Mouse (Mus musculus): ENCODE results near the gene Rnf207.

Rnf207 gene

GRCm38 (mm10) chr4:152318517-152319234 is at the start of gene Rnf207:
TSS of gene Rnf207 (minus strand) at chr4:152318993.
- DNase-seq (ENCODE audit: low spot score) = peak; percentile 64

GRCm38 (mm10) chr4:152365228-152365627 is 46.4 kb upstream of the Rnf207 start:
- DNase-seq (ENCODE audit: low spot score) = no peak

- no peak for DNase-seq (ENCODE audit: low spot score)
Measured at GRCm38 (mm10) chr4:152362180-152362579, 43.4 kb upstream of the Rnf207 start.

GRCm38 (mm10) chr4:152360855-152361254 is 42.1 kb upstream of the Rnf207 start:
- DNase-seq (ENCODE audit: low spot score) = peak; percentile 21

- no peak for DNase-seq (ENCODE audit: low spot score)
Measured at GRCm38 (mm10) chr4:152359700-152360099, 40.9 kb upstream of the Rnf207 start.

- DNase-seq (ENCODE audit: low spot score) = no peak
Measured at GRCm38 (mm10) chr4:152355672-152356071, 36.9 kb upstream of the Rnf207 start.

- no peak for DNase-seq (ENCODE audit: low spot score)
Measured at GRCm38 (mm10) chr4:152353886-152354637, 35.3 kb upstream of the Rnf207 start.

- DNase-seq (ENCODE audit: low spot score) = no peak
Measured at GRCm38 (mm10) chr4:152351422-152352305, 32.9 kb upstream of the Rnf207 start.

GRCm38 (mm10) chr4:152350722-152351421 is 32.1 kb upstream of the Rnf207 start:
- no peak for DNase-seq (ENCODE audit: low spot score)

GRCm38 (mm10) chr4:152349837-152350381 is 31.1 kb upstream of the Rnf207 start:
- DNase-seq (ENCODE audit: low spot score) = no peak

- peak; percentile 30 for DNase-seq (ENCODE audit: low spot score)
Measured at GRCm38 (mm10) chr4:152345120-152345889, 26.5 kb upstream of the Rnf207 start.

- no peak for DNase-seq (ENCODE audit: low spot score)
Measured at GRCm38 (mm10) chr4:152344651-152345050, 25.9 kb upstream of the Rnf207 start.

GRCm38 (mm10) chr4:152343296-152343695 is 24.5 kb upstream of the Rnf207 start:
- DNase-seq (ENCODE audit: low spot score) = no peak

GRCm38 (mm10) chr4:152340584-152341284 is 21.9 kb upstream of the Rnf207 start:
- no peak for DNase-seq (ENCODE audit: low spot score)

GRCm38 (mm10) chr4:152339293-152339790 is 20.5 kb upstream of the Rnf207 start:
- no peak for DNase-seq (ENCODE audit: low spot score)

- no peak for DNase-seq (ENCODE audit: low spot score)
Measured at GRCm38 (mm10) chr4:152338419-152339292, 19.9 kb upstream of the Rnf207 start, which contains the start of gene Chd5. TSS of gene Chd5 (plus strand) at chr4:152338651.

GRCm38 (mm10) chr4:152337772-152338171 is 19.0 kb upstream of the Rnf207 start:
- no peak for DNase-seq (ENCODE audit: low spot score)

- DNase-seq (ENCODE audit: low spot score) = no peak
Measured at GRCm38 (mm10) chr4:152333587-152333986, 14.8 kb upstream of the Rnf207 start.

- peak; percentile 57 for DNase-seq (ENCODE audit: low spot score)
Measured at GRCm38 (mm10) chr4:152332952-152333351, 14.2 kb upstream of the Rnf207 start.

All from ovary, postnatal 36 days (tissue).